Mouse (Mus musculus) stomach, postnatal 0 days (tissue): Measurements from ENCODE around the gene Tnp1.

Experiments used
- CTCF ChIP-seq: IDR thresholded peaks from 2 replicates; pipeline ENCODE4 v1.5.1; 2016; ENCODE audit warnings: antibody characterized with exemption, low read depth, mild to moderate bottlenecking, moderate library complexity
- EP300 ChIP-seq: optimal IDR thresholded peaks from 2 replicates; pipeline ENCODE3; 2016; ENCODE audit warnings: antibody characterized with exemption

DNA sequence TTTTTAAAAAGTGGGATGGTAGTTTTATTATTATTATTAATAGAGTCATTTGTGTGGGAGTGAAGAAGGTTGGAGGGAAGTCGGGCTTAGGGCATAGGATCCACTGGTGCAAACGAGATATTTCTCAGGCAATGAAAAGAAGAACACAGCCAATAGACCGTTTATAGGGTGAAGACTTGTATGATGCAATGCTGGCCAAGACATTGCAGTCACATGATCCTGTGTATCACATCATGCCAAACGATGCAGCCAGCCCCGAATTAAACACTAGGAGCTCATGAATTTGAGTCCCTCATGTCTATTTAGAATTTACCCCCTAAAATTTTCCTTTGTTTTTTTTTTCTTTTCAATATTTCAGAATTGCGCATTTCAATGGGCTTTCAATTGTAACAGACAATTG, 13.0 kb upstream of the Tnp1 start:
- no peak for TF ChIP-seq CTCF
- no peak for TF ChIP-seq EP300
